Mouse (Mus musculus): ENCODE results near the gene Fis1.
"Not testable (repeated sequence)": the region's sequence is repeated elsewhere in the genome, so short reads cannot be mapped to it uniquely, and the experiment has no call there.

Gene Fis1

DNA sequence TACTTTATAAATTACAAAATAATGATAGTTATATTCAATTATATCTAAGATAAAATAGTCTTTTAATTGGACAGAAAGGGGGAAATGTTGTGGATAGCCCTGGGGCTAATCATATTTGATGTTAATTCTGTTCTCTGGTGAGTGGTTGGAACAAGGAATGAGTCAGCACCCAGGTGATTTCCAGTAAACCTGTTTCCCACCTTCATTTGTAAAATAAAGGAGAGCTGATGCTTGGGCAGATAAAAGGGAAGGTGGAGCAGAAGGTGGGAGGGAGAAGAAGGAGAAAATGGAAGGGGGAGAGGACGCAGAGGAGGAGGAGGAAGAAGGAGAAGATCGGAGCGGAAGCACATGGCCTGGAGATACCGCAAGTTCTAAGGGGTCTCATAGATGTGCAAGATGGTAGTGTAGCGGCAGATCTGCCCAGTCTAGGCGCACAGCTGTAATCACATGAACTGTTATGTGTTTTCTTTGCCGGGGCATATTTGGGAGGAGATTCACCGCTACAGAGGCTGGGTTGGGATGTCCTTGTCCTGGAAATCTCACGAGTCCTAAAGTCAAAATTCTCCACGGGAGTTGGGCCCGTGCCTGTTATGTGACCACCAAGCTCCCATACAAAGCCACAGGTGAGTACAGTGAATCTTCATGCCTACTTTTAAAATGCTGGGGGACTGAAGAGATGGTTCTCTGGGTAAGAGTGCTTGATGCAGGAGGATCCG is 12.1 kb upstream of the Fis1 start:
- DNase-seq (ENCODE audit: low read depth, low spot score) = no peak

GRCm38 (mm10) chr5:136942781-136943180 is 10.3 kb upstream of the Fis1 start:
- DNase-seq (ENCODE audit: low read depth, low spot score) = no peak

DNA sequence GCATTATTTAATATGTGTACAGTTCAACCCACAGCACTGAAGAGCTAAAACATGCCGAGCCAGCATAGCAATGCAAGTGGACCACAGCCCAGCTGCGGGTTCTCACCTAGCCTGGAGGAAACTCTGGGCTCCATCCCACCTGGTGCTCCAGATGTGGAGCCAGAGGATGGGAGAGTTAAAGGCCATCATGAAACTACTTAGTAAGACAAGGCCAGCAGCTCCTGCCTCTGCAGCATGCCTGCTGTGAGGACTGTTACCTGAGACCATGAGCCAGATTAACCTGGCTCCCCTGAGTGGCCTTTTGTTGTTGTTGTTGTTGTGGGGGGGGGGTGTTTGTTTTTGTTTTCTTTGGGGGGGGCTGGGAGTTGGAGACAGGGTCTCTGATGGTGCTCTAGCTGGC is 9.7 kb upstream of the Fis1 start:
- no peak for DNase-seq (ENCODE audit: low read depth, low spot score)

DNA sequence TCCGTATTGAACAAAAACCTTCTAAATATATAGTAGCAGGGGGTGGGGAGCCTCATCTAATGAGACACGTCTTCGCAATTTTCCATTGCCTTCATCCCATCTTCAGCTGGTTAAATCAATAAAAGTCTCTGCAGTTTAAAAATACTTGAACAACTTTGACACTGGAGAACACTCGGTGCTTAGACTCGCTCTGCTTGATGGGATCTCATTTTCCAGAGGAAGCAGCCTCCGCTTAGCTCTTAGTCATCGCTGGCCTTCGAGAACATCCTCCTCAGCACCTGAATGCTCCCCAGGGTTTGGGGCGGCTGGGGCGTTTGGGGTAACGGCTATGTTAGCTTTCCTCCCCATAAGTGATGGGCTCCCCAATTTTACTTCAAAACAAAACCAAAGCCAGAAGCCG is 8.0 kb upstream of the Fis1 start:
- no peak for DNase-seq (ENCODE audit: low read depth, low spot score)

DNA sequence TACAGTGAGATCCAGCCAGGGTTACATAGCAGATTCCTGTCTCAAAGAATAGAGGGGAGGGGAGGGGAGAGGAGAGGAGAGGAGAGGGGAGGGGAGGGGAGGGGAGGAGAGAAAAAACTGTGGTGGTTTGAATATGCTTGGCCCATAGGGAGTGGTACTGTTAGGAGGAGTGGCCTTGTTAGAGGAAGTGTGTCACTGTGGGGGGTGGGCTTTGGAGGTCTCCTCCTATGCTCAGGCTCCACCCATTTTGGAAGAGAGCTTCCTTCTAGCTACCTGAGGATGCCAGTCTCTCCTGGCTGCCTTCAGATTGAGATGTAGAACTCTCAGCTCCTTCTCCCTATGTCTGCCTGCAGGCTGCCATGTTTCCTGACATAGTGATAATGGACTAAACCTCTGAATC is 5.2 kb upstream of the Fis1 start:
- no peak for DNase-seq (ENCODE audit: low read depth, low spot score)

GRCm38 (mm10) chr5:136949551-136950336 is 3.3 kb upstream of the Fis1 start:
- not testable (repeated sequence) for DNase-seq (ENCODE audit: low read depth, low spot score)

GRCm38 (mm10) chr5:136950521-136950920 is 2.6 kb upstream of the Fis1 start:
- no peak for DNase-seq (ENCODE audit: low read depth, low spot score)

- no peak for DNase-seq (ENCODE audit: low read depth, low spot score)
Measured at GRCm38 (mm10) chr5:136952153-136952552, 922 bp upstream of the Fis1 start.

GRCm38 (mm10) chr5:136953440-136953951 is 421 bp downstream of the Fis1 start:
- DNase-seq (ENCODE audit: low read depth, low spot score) = no peak

GRCm38 (mm10) chr5:136955622-136956021 is 2.5 kb downstream of the Fis1 start:
- no peak for DNase-seq (ENCODE audit: low read depth, low spot score)

GRCm38 (mm10) chr5:136957250-136957649 is 4.2 kb downstream of the Fis1 start:
- DNase-seq (ENCODE audit: low read depth, low spot score) = no peak

GRCm38 (mm10) chr5:136958991-136959605 is 6.0 kb downstream of the Fis1 start:
- no peak for DNase-seq (ENCODE audit: low read depth, low spot score)

DNA sequence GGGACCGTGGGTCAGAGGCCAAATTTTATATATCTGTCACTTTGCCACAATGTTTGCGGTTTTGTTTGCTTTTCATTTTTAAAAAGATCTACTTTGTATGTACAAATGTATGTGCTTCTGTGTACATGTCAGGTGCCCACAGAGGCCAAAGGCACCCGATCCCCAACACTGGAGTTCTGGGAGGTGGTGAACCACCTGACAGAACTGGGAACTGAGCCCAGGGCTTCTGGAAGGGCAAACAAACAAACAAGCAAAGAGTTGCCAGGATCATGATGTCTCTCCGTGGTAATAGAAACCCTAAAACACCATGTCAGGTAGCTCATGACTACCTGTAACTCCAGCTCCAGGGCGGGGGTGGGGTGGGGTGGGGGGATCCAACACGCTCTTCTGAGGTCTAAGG is 7.0 kb downstream of the Fis1 start:
- no peak for DNase-seq (ENCODE audit: low read depth, low spot score)

DNA sequence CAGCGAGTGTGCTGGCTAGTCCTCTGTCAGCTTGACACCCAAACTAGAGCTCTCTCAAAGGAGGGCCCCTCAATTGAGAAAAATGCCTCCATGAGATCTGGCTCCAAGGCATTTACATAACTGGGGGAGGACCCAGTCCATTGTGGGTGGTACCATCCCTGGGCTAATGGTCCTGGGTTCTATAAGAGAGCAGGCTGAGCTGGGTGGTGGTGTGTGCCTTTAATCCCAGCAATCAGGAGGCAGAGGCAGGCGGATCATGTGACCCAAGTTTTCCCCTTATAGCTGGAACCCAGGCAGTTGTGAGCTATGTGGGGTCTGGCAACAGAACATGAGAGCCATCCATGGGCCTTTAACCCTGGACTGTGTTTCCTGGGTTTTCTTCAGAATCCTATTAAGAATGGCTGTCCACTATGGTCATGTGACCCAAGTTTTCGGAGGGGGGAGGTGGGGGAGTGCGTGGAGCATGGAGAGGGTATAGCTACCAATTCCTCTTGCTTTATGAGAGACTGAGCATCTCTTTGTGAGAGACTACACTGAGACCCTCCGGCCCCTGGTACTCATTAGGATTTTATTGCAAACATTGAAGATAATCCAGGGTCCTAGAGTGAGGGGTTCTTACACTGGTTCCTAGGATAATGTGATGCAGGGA is 8.4 kb downstream of the Fis1 start:
- DNase-seq (ENCODE audit: low read depth, low spot score) = no peak

DNA sequence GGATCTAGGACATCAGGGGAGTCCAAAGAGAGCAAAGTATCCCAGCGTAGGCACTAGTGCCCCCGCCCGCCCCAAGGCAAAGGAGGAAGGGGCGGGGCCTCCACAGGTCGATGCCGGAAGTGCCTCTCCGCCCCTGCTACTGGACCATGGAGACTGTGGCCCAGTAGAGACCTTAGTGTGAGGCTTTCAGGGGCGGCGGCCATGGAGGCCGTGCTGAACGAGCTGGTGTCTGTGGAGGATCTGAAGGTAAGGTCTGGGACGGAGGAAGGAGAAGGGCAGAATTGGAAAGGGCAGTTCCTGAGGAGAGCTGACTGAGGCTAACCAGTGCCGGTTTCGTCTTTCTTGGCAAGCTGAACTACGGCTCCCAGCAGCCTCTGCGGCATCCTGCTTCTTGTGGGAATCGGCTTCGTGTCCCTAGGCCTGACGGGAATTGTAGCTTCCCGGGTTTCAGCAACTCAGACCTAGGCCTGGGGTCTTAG is 8.9 kb downstream of the Fis1 start:
- peak; percentile 80 for DNase-seq (ENCODE audit: low read depth, low spot score)

- DNase-seq (ENCODE audit: low read depth, low spot score) = peak; percentile 46
Measured at GRCm38 (mm10) chr5:136962501-136962900, 9.4 kb downstream of the Fis1 start.

GRCm38 (mm10) chr5:136962966-136963540 is 10.0 kb downstream of the Fis1 start:
- no peak for DNase-seq (ENCODE audit: low read depth, low spot score)

DNA sequence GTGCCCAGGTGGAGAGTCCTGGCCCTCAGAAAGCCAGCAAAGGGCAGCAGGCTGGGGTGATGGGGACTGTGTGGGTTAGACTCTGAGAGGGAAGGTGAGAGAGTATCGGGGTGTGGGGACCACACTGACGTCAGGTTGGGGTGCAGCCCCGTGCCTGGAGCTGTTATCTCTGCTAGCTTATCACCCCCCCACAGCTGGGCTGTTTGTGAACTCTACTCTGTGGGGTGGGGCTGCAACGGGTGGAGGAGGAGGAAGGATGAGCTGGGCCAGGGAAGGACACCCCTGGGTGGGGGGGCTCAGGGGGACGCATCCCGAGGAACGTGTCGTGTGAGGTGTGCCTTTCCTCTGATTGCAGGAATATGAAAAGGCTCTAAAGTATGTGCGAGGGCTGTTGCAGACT is 12.1 kb downstream of the Fis1 start:
- DNase-seq (ENCODE audit: low read depth, low spot score) = no peak

DNA sequence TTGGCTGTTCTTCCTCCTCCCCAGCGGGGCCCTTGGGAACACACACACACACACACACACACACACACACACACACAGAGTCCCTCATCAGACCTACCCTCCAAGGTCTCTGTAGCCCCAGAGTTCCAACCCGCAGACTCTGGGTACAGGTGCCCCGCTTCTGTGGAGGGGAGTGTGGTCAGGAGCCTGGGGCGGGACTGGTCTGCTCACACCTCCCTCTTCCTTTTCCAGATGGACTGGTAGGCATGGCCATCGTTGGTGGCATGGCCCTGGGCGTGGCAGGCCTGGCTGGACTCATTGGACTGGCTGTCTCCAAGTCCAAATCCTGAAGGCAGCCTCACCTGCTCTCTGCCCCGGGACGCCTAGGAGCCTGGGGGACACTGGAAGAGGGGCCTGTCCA is 12.6 kb downstream of the Fis1 start:
- DNase-seq (ENCODE audit: low read depth, low spot score) = no peak

DNA sequence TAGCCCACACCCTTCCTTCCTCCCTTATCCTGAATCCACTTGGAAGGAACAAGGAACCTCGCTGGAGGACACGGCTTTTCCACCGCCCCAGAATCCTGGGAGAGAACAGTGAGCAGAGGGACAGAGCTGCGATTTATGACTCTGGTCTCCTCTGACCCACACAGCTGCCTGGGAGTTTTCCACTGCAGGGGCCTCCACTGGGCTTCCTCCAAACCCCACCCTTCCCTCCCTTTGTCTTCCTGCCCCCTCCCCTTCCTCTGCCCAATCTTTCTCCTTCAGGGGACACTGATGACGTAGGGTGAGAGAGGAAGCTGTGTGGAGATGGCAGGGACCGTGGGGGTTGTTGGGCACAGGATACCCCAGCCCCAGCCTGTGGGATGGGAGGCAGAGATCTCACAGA is 13.3 kb downstream of the Fis1 start, which contains the start of gene Cldn15:
TSS of gene Cldn15 (plus strand) at position 286 of the 400 bp plus-strand sequence.
- no peak for DNase-seq (ENCODE audit: low read depth, low spot score)

DNA sequence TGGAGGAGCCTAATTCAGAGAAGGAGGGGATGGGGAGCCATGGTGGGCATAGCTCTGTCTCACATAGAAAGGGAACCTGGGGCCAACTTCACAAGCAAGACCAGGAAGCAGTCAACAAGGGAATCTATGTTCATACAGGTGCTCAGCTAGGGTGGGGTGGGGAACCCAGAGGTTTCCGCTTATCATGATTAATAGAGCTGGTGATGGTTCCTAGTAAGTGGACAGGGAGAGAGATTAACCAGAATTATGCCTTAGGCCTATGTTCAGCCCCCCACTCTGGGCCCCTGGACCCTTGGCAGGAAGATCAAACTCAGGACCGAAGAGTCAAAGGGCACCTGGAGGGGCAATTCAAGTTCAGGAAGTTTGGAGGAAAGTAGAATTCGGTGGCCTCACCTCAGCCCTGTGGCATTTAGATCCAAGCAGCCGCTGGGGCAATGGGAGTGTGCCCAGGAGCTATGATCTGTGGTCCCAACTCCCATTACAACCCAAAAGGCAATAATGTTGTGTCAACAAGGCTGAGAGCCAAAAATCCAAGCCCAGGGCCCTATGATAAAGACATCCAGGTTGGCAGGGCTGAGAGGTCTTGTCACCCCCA is 13.9 kb downstream of the Fis1 start:
- no peak for DNase-seq (ENCODE audit: low read depth, low spot score)

Data from retina, adult 2 months (tissue).